Mouse (Mus musculus) layer of hippocampus, postnatal 14 days (tissue): ENCODE measurements at regions not wholly inside any gene's neighbourhood (a gene's known extent, or its start where the extent isn't known, plus 50 kb on each side); places are given as distances from the start of the nearest gene placed in this dataset.
"Not testable (repeated sequence)": the region's sequence is repeated elsewhere in the genome, so short reads cannot be mapped to it uniquely, and the experiment has no call there.

Source experiments
- DNase-seq, 2 experiments: peaks; one replicate each; pipeline ENCODE4 v3.0.0; 2021 to 2022; ENCODE audit warnings: low spot score in 2 of 2, mixed read lengths in 1 of 2

DNA sequence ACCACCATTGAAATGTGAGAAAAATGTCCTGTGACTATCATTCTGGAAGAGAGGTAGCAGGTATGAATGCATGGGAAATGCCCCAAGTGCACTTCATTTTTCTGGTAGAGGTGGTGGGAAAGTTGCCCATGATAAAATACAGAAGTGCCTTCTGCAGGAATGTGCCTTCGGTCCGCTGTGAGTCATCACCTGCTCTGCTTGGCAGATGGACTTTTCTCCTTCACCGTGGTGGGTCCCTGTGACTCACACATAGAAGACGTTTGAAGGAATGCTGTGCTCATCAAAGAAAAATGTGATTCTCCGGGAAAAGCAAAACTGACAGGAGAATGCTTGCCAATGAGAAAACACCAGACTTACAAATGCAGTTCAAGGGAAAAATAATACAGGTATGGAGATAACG lies 126.8 kb downstream of the Tnfsf18 start:
- peak in 1 of 2 experiments; percentile 3 for DNase-seq

DNA sequence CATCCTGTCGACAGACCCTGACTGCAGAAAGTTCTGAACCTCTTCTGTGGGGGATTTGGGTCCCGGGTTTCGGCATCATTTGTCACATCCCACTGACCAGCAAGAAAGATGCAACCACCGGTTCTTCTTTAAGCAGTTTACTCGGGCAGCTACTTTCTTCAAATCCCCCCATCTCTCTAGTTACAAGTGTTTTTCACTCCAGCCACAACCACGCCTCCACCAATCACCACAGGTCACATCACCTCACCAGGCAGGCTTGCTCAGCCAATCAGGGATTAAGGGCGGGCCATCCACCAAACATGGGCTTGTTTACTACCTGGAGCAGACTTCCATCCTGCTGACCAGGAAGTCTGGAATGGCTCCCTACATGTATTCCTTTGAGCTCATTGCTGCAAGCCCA lies 119.6 kb downstream of the Tnfsf18 start:
- DNase-seq: not testable (repeated sequence)

- not testable (repeated sequence) for DNase-seq
Observed at GRCm38 (mm10) chr1:161613658-161614057, 119.2 kb downstream of the Tnfsf18 start.

GRCm38 (mm10) chr1:161607446-161607845 lies 113.0 kb downstream of the Tnfsf18 start:
- DNase-seq: no peak

- no peak for DNase-seq
Observed at GRCm38 (mm10) chr1:161602150-161602549, 107.7 kb downstream of the Tnfsf18 start.

- DNase-seq: no peak
Observed at GRCm38 (mm10) chr1:161601167-161601566, 106.7 kb downstream of the Tnfsf18 start.

DNA sequence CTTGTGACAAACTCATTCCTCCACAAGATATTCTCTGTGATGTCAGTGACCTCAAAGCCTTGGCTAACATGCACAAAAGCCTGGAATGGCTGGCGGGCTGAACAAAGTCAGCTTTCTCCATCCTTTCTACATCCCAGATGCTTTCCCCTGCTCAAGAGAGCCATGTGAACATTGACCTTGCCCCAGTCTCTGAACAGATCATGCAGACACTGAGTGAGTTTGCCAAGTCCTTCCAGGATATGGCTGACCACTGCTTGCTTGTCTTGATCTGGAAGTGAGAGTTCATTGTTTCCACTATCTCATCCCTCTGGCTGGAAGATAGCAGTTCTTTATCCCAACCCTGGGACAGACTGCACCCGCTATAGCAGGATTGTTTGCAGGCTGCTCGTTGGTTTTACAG lies 103.7 kb downstream of the Tnfsf18 start:
- no peak for DNase-seq

GRCm38 (mm10) chr1:161576530-161576929 lies 82.1 kb downstream of the Tnfsf18 start:
- no peak for DNase-seq

- DNase-seq: no peak
Observed at GRCm38 (mm10) chr1:161575939-161576338, 81.5 kb downstream of the Tnfsf18 start.

- no peak for DNase-seq
Observed at GRCm38 (mm10) chr1:161575171-161575570, 80.7 kb downstream of the Tnfsf18 start.

GRCm38 (mm10) chr1:161570762-161571161 lies 76.3 kb downstream of the Tnfsf18 start:
- DNase-seq: no peak

GRCm38 (mm10) chr1:161567826-161568225 lies 73.4 kb downstream of the Tnfsf18 start:
- no peak for DNase-seq

GRCm38 (mm10) chr1:161560368-161560767 lies 65.9 kb downstream of the Tnfsf18 start:
- DNase-seq: no peak
